Mouse (Mus musculus): ENCODE data around the gene Spdef. TPM values are rescaled to one million over a fixed set of nuclear protein-coding genes. Genes with fewer than 3 reads are reported as not detected.

The Spdef gene
- polyA plus RNA-seq, 1 experiment from 2014 or later = 0.16 TPM

DNA sequence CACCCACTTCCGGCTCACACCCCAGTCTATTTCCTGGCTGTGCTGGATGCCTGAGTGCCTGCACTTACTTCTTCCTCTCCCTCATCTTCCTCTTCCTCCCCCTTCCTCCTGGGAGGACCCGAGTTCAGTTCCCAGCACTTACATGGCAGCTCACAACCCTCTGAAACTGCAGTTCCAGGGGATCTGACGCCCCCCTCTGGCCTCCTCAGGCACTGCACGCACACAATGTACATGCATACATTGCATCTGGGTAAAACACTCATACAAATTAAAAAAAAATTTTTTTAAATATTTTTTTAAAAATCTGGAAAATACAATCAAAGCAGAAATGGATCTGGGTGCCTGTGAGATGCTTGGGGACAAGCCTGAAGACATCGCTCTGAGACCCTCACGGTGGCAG lies 57.0 kb downstream of the Spdef start:
- no peaks in the 10 kb centered on the region for H3K4me1 ChIP-seq
- no peaks in the 10 kb centered on the region for H3K9me3 ChIP-seq (replicated peaks)
- no peak for ATAC-seq (replicated peaks; ENCODE audit: low FRiP score)
- H3K27me3 ChIP-seq = no peaks in the 10 kb centered on the region
- no peak overlapping the region for H3K4me2 ChIP-seq
- no peak overlapping the region for H3K9ac ChIP-seq
- no peak overlapping the region for H3K27ac ChIP-seq
- H3K4me3 ChIP-seq (replicated peaks) = no peak overlapping the region
- H3K36me3 ChIP-seq = no peaks in the 10 kb centered on the region
- WGBS = 82% methylated on average over 6 of the region's 6 CpGs

Other genes with a start within 250 kb of the Spdef start
- gene Grm4, start 207.6 kb downstream of the Spdef start, polyA plus RNA-seq (2015; fragmentation: Nextera tagmentation; extraction: Ambion mirVana) = 1.0 and 1.2 TPM in 2 replicates
- 250 and 269 TPM in 2 replicates for gene Hmga1, start 172.5 kb downstream of the Spdef start, polyA plus RNA-seq (2015; fragmentation: Nextera tagmentation; extraction: Ambion mirVana)
- gene AI413582, start 163.2 kb downstream of the Spdef start, polyA plus RNA-seq (2015; fragmentation: Nextera tagmentation; extraction: Ambion mirVana) = 14.1 and 17.3 TPM in 2 replicates
- 75.2 and 81.5 TPM in 2 replicates for gene Nudt3, start 105.5 kb downstream of the Spdef start, polyA plus RNA-seq (2015; fragmentation: Nextera tagmentation; extraction: Ambion mirVana)
- not detected in 2 replicates for gene RPS10-NUDT3, start 93.7 kb downstream of the Spdef start, polyA plus RNA-seq (2015; fragmentation: Nextera tagmentation; extraction: Ambion mirVana)
- 973 and 1,016 TPM in 2 replicates for gene Rps10, start 92.3 kb downstream of the Spdef start, polyA plus RNA-seq (2015; fragmentation: Nextera tagmentation; extraction: Ambion mirVana)
- 0.99 and 1.5 TPM in 2 replicates for gene Pacsin1, start 73.4 kb downstream of the Spdef start, polyA plus RNA-seq (2015; fragmentation: Nextera tagmentation; extraction: Ambion mirVana)
- gene D17Wsu92e, start 91.7 kb upstream of the Spdef start, polyA plus RNA-seq (2015; fragmentation: Nextera tagmentation; extraction: Ambion mirVana) = 16.7 and 16.8 TPM in 2 replicates
- gene Snrpc, start 109.2 kb upstream of the Spdef start, polyA plus RNA-seq (2015; fragmentation: Nextera tagmentation; extraction: Ambion mirVana) = 330 and 331 TPM in 2 replicates
- 6.1 and 7.9 TPM in 2 replicates for gene Uhrf1bp1, start 127.5 kb upstream of the Spdef start, polyA plus RNA-seq (2015; fragmentation: Nextera tagmentation; extraction: Ambion mirVana)
- gene Anks1, start 180.4 kb upstream of the Spdef start, polyA plus RNA-seq (2015; fragmentation: Nextera tagmentation; extraction: Ambion mirVana) = 12.4 and 14.4 TPM in 2 replicates
- gene Taf11, start 180.9 kb upstream of the Spdef start, polyA plus RNA-seq (2015; fragmentation: Nextera tagmentation; extraction: Ambion mirVana) = 65.1 and 75.7 TPM in 2 replicates

Data from kidney, embryonic 15.5 days (tissue).